Mouse (Mus musculus): ENCODE measurements around the gene Sfxn2. TPM values are rescaled to one million over a fixed set of nuclear protein-coding genes. Genes with fewer than 3 reads are reported as not detected.
"Not testable (repeated sequence)": the region's sequence is repeated elsewhere in the genome, so short reads cannot be mapped to it uniquely, and the experiment has no call there.

The Sfxn2 gene
- polyA plus RNA-seq, 1 experiment from 2014 or later = 10.3 TPM

- peaks cover 18% of the 10 kb centered on the region for H3K4me1 ChIP-seq (replicated peaks)
- no peak overlapping the region for H3K27ac ChIP-seq
- H3K9ac ChIP-seq (replicated peaks) = no peak overlapping the region
- H3K4me3 ChIP-seq (replicated peaks) = no peak overlapping the region
- no peak overlapping the region for H3K4me2 ChIP-seq (replicated peaks)
- no peaks in the 10 kb centered on the region for H3K27me3 ChIP-seq
- ATAC-seq = no peak
- peaks cover 73% of the 10 kb centered on the region for H3K36me3 ChIP-seq
- 92% methylated on average over 3 of the region's 4 CpGs for WGBS
- no peaks in the 10 kb centered on the region for H3K9me3 ChIP-seq
Measured at GRCm38 (mm10) chr19:46552496-46552895, 20.7 kb upstream of the Sfxn2 start.

GRCm38 (mm10) chr19:46553541-46553955, 19.6 kb upstream of the Sfxn2 start:
- Histone ChIP-seq H3K36me3 (peaks cover 70% of the 10 kb centered on the region), H3K4me1 (replicated peaks) (peaks cover 11% of the 10 kb centered on the region), H3K9me3 (no peaks in the 10 kb centered on the region), H3K4me2 (replicated peaks) (no peak overlapping the region), H3K27ac (peak overlapping the region; percentile 56), H3K27me3 (no peaks in the 10 kb centered on the region), H3K4me3 (replicated peaks) (no peak overlapping the region), H3K9ac (replicated peaks) (no peak overlapping the region)
- 64% methylated on average over 11 of the region's 11 CpGs for WGBS
- peak; percentile 79 for ATAC-seq

- WGBS = 83% methylated on average over 8 of the region's 8 CpGs
- no peak overlapping the region for H3K9ac ChIP-seq (replicated peaks)
- no peaks in the 10 kb centered on the region for H3K9me3 ChIP-seq
- no peak overlapping the region for H3K4me3 ChIP-seq (replicated peaks)
- no peak for ATAC-seq
- peaks cover 45% of the 10 kb centered on the region for H3K36me3 ChIP-seq
- H3K4me2 ChIP-seq (replicated peaks) = no peak overlapping the region
- no peak overlapping the region for H3K27ac ChIP-seq
- H3K27me3 ChIP-seq = no peaks in the 10 kb centered on the region
- H3K4me1 ChIP-seq (replicated peaks) = peaks cover 11% of the 10 kb centered on the region
Measured at GRCm38 (mm10) chr19:46558009-46558408, 15.2 kb upstream of the Sfxn2 start.

GRCm38 (mm10) chr19:46558631-46559030, 14.5 kb upstream of the Sfxn2 start:
- Histone ChIP-seq H3K9ac (replicated peaks) (no peak overlapping the region), H3K27me3 (no peaks in the 10 kb centered on the region), H3K9me3 (no peaks in the 10 kb centered on the region), H3K36me3 (peaks cover 45% of the 10 kb centered on the region), H3K4me3 (replicated peaks) (no peak overlapping the region), H3K4me2 (replicated peaks) (no peak overlapping the region), H3K27ac (no peak overlapping the region), H3K4me1 (replicated peaks) (peaks cover 6% of the 10 kb centered on the region)
- WGBS = 77% methylated on average over 12 of the region's 12 CpGs
- no peak for ATAC-seq

- no peak overlapping the region for H3K4me3 ChIP-seq (replicated peaks)
- no peak overlapping the region for H3K4me2 ChIP-seq (replicated peaks)
- no peaks in the 10 kb centered on the region for H3K27me3 ChIP-seq
- whole genome bisulfite sequencing = 28% methylated on average over 1 of the region's 1 CpGs
- no peaks in the 10 kb centered on the region for H3K9me3 ChIP-seq
- H3K27ac ChIP-seq = no peak overlapping the region
- H3K9ac ChIP-seq (replicated peaks) = no peak overlapping the region
- ATAC-seq = no peak
- H3K36me3 ChIP-seq = peaks cover 23% of the 10 kb centered on the region
- 0 out of 2 replicates have a peak, but pooled peaks cover 3% of the 10 kb centered on the region for H3K4me1 ChIP-seq (replicated peaks)
Measured at GRCm38 (mm10) chr19:46562132-46562531, 11.0 kb upstream of the Sfxn2 start.

GRCm38 (mm10) chr19:46562581-46563515, 10.3 kb upstream of the Sfxn2 start:
- 88% methylated on average over 14 of the region's 14 CpGs for WGBS
- Histone ChIP-seq H3K9ac (replicated peaks) (no peak overlapping the region), H3K27ac (no peak overlapping the region), H3K27me3 (no peaks in the 10 kb centered on the region), H3K4me1 (replicated peaks) (0 out of 2 replicates have a peak, but pooled peaks cover 3% of the 10 kb centered on the region), H3K4me3 (replicated peaks) (no peak overlapping the region), H3K9me3 (no peaks in the 10 kb centered on the region), H3K36me3 (peaks cover 21% of the 10 kb centered on the region), H3K4me2 (replicated peaks) (no peak overlapping the region)
- ATAC-seq = no peak

- no peak overlapping the region for H3K27ac ChIP-seq
- no peaks in the 10 kb centered on the region for H3K9me3 ChIP-seq
- ATAC-seq = no peak
- no peak overlapping the region for H3K4me3 ChIP-seq (replicated peaks)
- H3K4me2 ChIP-seq (replicated peaks) = no peak overlapping the region
- H3K27me3 ChIP-seq = no peaks in the 10 kb centered on the region
- no peak overlapping the region for H3K9ac ChIP-seq (replicated peaks)
- H3K36me3 ChIP-seq = peaks cover 18% of the 10 kb centered on the region
- 0 out of 2 replicates have a peak, but pooled peaks cover 3% of the 10 kb centered on the region for H3K4me1 ChIP-seq (replicated peaks)
- 85% methylated on average over 4 of the region's 4 CpGs for WGBS
Measured at GRCm38 (mm10) chr19:46563603-46564002, 9.6 kb upstream of the Sfxn2 start.

GRCm38 (mm10) chr19:46564043-46564462, 9.1 kb upstream of the Sfxn2 start:
- H3K4me2 ChIP-seq (replicated peaks) = no peak overlapping the region
- ATAC-seq = no peak

GRCm38 (mm10) chr19:46571211-46571877, 1.8 kb upstream of the Sfxn2 start:
- not testable (repeated sequence) for ATAC-seq, H3K9me3 ChIP-seq, H3K27me3 ChIP-seq, H3K27ac ChIP-seq, H3K36me3 ChIP-seq
- H3K4me3 ChIP-seq (replicated peaks) = peak overlapping the region; percentile 62
- 74% methylated on average over 3 of the region's 3 CpGs for WGBS
- H3K4me1 ChIP-seq (replicated peaks) = peaks cover 24% of the 10 kb centered on the region
- peak overlapping the region; percentile 78 for H3K4me2 ChIP-seq (replicated peaks)
- H3K9ac ChIP-seq (replicated peaks) = peak overlapping the region; percentile 73; the same call in 1 of the 2 replicates

More at GRCm38 (mm10) chr19:46564043-46564462, 9.1 kb upstream of the Sfxn2 start:
- H3K27ac ChIP-seq = no peak overlapping the region
- 0 out of 2 replicates have a peak, but pooled peaks cover 3% of the 10 kb centered on the region for H3K4me1 ChIP-seq (replicated peaks)
- peaks cover 18% of the 10 kb centered on the region for H3K36me3 ChIP-seq
- H3K9ac ChIP-seq (replicated peaks) = no peak overlapping the region
- no peaks in the 10 kb centered on the region for H3K27me3 ChIP-seq
- no peak overlapping the region for H3K4me3 ChIP-seq (replicated peaks)
- no peaks in the 10 kb centered on the region for H3K9me3 ChIP-seq
- 71% methylated on average over 14 of the region's 14 CpGs for WGBS

- peak overlapping the region; percentile 62 for H3K4me3 ChIP-seq (replicated peaks)
- H3K4me1 ChIP-seq (replicated peaks) = peaks cover 24% of the 10 kb centered on the region
- no peak for ATAC-seq
- H3K9ac ChIP-seq (replicated peaks) = peak overlapping the region; percentile 73
- WGBS = 13% methylated on average over 10 of the region's 10 CpGs
- H3K27ac ChIP-seq = no peak overlapping the region
- no peaks in the 10 kb centered on the region for H3K9me3 ChIP-seq
- no peaks in the 10 kb centered on the region for H3K27me3 ChIP-seq
- H3K4me2 ChIP-seq (replicated peaks) = peak overlapping the region; percentile 78
- peaks cover 7% of the 10 kb centered on the region for H3K36me3 ChIP-seq
Measured at GRCm38 (mm10) chr19:46571878-46572244, 1.3 kb upstream of the Sfxn2 start.

- Histone ChIP-seq H3K9ac (replicated peaks) (peak overlapping the region; percentile 73), H3K36me3 (peaks cover 2% of the 10 kb centered on the region), H3K27ac (peak overlapping the region; percentile 76), H3K9me3 (no peaks in the 10 kb centered on the region), H3K4me3 (replicated peaks) (peak overlapping the region; percentile 62), H3K4me2 (replicated peaks) (peak overlapping the region; percentile 78), H3K27me3 (no peaks in the 10 kb centered on the region), H3K4me1 (replicated peaks) (peaks cover 24% of the 10 kb centered on the region)
- ATAC-seq = peak; percentile 68
- under 1% methylated on average over 17 of the region's 17 CpGs for WGBS
Measured at GRCm38 (mm10) chr19:46572548-46572947, 617 bp upstream of the Sfxn2 start.

GRCm38 (mm10) chr19:46573990-46574389, 825 bp downstream of the Sfxn2 start:
- peak overlapping the region; percentile 78 for H3K4me2 ChIP-seq (replicated peaks)
- WGBS = 53% methylated on average over 6 of the region's 6 CpGs
- no peaks in the 10 kb centered on the region for H3K36me3 ChIP-seq
- no peaks in the 10 kb centered on the region for H3K27me3 ChIP-seq
- ATAC-seq = no peak
- peak overlapping the region; percentile 74 for H3K9ac ChIP-seq (replicated peaks)
- no peak overlapping the region for H3K27ac ChIP-seq
- H3K4me1 ChIP-seq (replicated peaks) = peaks cover 24% of the 10 kb centered on the region
- H3K9me3 ChIP-seq = no peaks in the 10 kb centered on the region
- H3K4me3 ChIP-seq (replicated peaks) = peak overlapping the region; percentile 62

All from midbrain, embryonic 13.5 days (tissue).